Mouse (Mus musculus): ENCODE measurements around the gene Rab22a. TPM values are rescaled to one million over a fixed set of nuclear protein-coding genes. Genes with fewer than 3 reads are reported as not detected.
A peak's percentile ranks its signal among the peaks of the same experiment; 100 is the strongest.

Gene Rab22a
- polyA plus RNA-seq, 2 experiments from 2014 or later: 7.3 to 8.7 TPM

GRCm38 (mm10) chr2:173722251-173722857 lies 62.8 kb downstream of the Rab22a start:
- ATAC-seq: no peak

GRCm38 (mm10) chr2:173724382-173724781 lies 64.8 kb downstream of the Rab22a start:
- ATAC-seq: no peak

- no peak for ATAC-seq
These were observed 65.6 kb downstream of the Rab22a start for GRCm38 (mm10) chr2:173724940-173725807.

- ATAC-seq: no peak
These were observed 66.3 kb downstream of the Rab22a start for GRCm38 (mm10) chr2:173725819-173726218.

GRCm38 (mm10) chr2:173730444-173730966 lies 70.9 kb downstream of the Rab22a start:
- ATAC-seq: peak; percentile 41

- no peak for ATAC-seq
These were observed 74.9 kb downstream of the Rab22a start for GRCm38 (mm10) chr2:173734426-173734825.

GRCm38 (mm10) chr2:173737222-173737989 lies 77.8 kb downstream of the Rab22a start, which contains the start of gene Vapb:
TSS of gene Vapb (plus strand) at chr2:173737511.
- ATAC-seq: peak; percentile 98

- no peak for ATAC-seq
These were observed 78.7 kb downstream of the Rab22a start for GRCm38 (mm10) chr2:173738232-173738631.

- no peak for ATAC-seq
These were observed 79.5 kb downstream of the Rab22a start for GRCm38 (mm10) chr2:173739107-173739506.

GRCm38 (mm10) chr2:173742090-173742489 lies 82.5 kb downstream of the Rab22a start:
- ATAC-seq: no peak

- no peak for ATAC-seq
These were observed 83.2 kb downstream of the Rab22a start for GRCm38 (mm10) chr2:173742744-173743143.

GRCm38 (mm10) chr2:173744070-173744815 lies 84.7 kb downstream of the Rab22a start:
- no peak for ATAC-seq

GRCm38 (mm10) chr2:173748961-173749659 lies 89.5 kb downstream of the Rab22a start:
- ATAC-seq: no peak

GRCm38 (mm10) chr2:173755433-173756144 lies 96.0 kb downstream of the Rab22a start:
- ATAC-seq: no peak

Other genes with a start within 250 kb of the Rab22a start
- not detected for gene 1700021F07Rik, start 137.2 kb upstream of the Rab22a start, polyA plus RNA-seq (2017; shearing (Covaris generic))
- gene Ankrd60, start 81.4 kb upstream of the Rab22a start, polyA plus RNA-seq (2017; shearing (Covaris generic)): under 1 TPM in 1 of 2 experiments, not detected in 1; 0.86 TPM
- not detected for gene 1700010B08Rik, start 59.7 kb downstream of the Rab22a start, polyA plus RNA-seq (2017; shearing (Covaris generic))
- gene Vapb, start 77.8 kb downstream of the Rab22a start, polyA plus RNA-seq (2017; shearing (Covaris generic)): 1 to 10 TPM; 1.5 to 1.7 TPM

All from CD4-positive, CD25-positive, alpha-beta regulatory T cell, adult 4 months (primary cell).